Mouse (Mus musculus): ENCODE results near the gene Bdkrb1. TPM values are rescaled to one million over a fixed set of nuclear protein-coding genes. Genes with fewer than 3 reads are reported as not detected.

Gene Bdkrb1
- polyA plus RNA-seq, 1 experiment from 2014 or later, result 0.37 TPM

GRCm38 (mm10) chr12:105562056-105562820, 40.6 kb upstream of the Bdkrb1 start:
- no peak for DNase-seq (ENCODE audit: low spot score)
- no peak for ATAC-seq
- TF ChIP-seq EP300 (IDR thresholded peaks at IDR 0.05) (no peak), CTCF (IDR thresholded peaks at IDR 0.05) (no peak)
- no peaks in the 10 kb centered on the region for H3K4me1 ChIP-seq (ENCODE audit: insufficient read depth, low read depth, low read length)
- H3K9ac ChIP-seq (replicated peaks; ENCODE audit: low read depth), result no peak overlapping the region
- H3K4me2 ChIP-seq (replicated peaks; ENCODE audit: low read depth, low read length), result peak overlapping the region; percentile 50
- H3K27me3 ChIP-seq (replicated peaks; ENCODE audit: insufficient read depth, low read length), result peaks cover 17% of the 10 kb centered on the region; the same call in 1 of the 2 replicates
- H3K4me3 ChIP-seq (ENCODE audit: low read depth, low read length), result no peak overlapping the region
- no peaks in the 10 kb centered on the region for H3K9me3 ChIP-seq (ENCODE audit: low read length)
- no peak overlapping the region for H3K27ac ChIP-seq (ENCODE audit: low read length)
- no peaks in the 10 kb centered on the region for H3K36me3 ChIP-seq (ENCODE audit: insufficient read depth, low read length)
- 30% methylated on average over 8 of the region's 8 CpGs for WGBS

GRCm38 (mm10) chr12:105562936-105563680, 39.8 kb upstream of the Bdkrb1 start, which contains the start of gene Bdkrb2:
Bdkrb2 (plus strand) TSS chr12:105563226.
- TF ChIP-seq CTCF (IDR thresholded peaks at IDR 0.05) (no peak), EP300 (IDR thresholded peaks at IDR 0.05) (no peak)
- 7% methylated on average over 25 of the region's 25 CpGs for WGBS

DNA sequence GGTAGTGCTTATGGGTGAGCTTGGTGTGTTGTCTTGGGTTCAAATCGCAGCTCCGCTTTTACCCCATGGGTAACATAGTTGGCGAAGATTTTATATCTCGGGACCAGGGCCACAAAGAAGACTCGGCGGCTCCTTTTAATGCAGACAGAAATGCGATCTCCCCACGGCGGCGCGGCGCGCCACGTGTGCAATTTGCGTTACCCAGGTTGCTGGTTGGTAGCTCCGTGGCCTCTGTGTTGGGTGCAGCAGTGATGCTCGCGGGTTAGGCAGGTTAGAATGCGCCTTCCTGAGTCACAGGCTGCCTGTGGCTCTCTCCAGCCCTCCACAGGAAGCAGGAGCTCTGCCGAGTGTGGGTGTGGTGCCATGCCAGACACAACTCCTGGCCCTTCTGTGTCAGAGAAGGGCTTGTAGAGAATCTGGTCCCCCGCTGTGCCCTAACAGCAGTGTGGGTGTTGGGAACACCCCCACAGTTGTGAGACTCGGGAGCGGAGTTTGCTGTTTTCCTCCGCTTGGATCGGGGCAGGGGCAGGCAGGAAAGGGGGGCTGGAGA, 39.1 kb upstream of the Bdkrb1 start:
- peak overlapping the region; percentile 39; the same call in 1 of the 2 replicates for H3K9ac ChIP-seq (replicated peaks; ENCODE audit: low read depth)
- DNase-seq (ENCODE audit: low spot score) (peak; percentile 44), ATAC-seq (peak; percentile 50)
- H3K4me3 ChIP-seq (ENCODE audit: low read depth, low read length), result peak overlapping the region; percentile 33
- no peaks in the 10 kb centered on the region for H3K9me3 ChIP-seq (ENCODE audit: low read length)
- H3K36me3 ChIP-seq (ENCODE audit: insufficient read depth, low read length), result no peaks in the 10 kb centered on the region
- no peaks in the 10 kb centered on the region for H3K4me1 ChIP-seq (ENCODE audit: insufficient read depth, low read depth, low read length)
- peaks cover 17% of the 10 kb centered on the region; the same call in 1 of the 2 replicates for H3K27me3 ChIP-seq (replicated peaks; ENCODE audit: insufficient read depth, low read length)
- H3K27ac ChIP-seq (ENCODE audit: low read length), result no peak overlapping the region
- H3K4me2 ChIP-seq (replicated peaks; ENCODE audit: low read depth, low read length), result peak overlapping the region; percentile 50
- no peak for TF ChIP-seq EP300 (IDR thresholded peaks at IDR 0.05)
- TF ChIP-seq CTCF (IDR thresholded peaks at IDR 0.05), result 0 out of 2 replicates have a peak, but pooled peaks have one; percentile 6
- WGBS, result 13% methylated on average over 25 of the region's 25 CpGs

More at GRCm38 (mm10) chr12:105562936-105563680, 39.8 kb upstream of the Bdkrb1 start, which contains the start of gene Bdkrb2:
- no peak within 1 kb of the TSS for H3K27ac ChIP-seq (ENCODE audit: low read length)
- H3K4me3 ChIP-seq (ENCODE audit: low read depth, low read length), result peak within 1 kb of the TSS; percentile 33
- DNase-seq (ENCODE audit: low spot score) (peak; percentile 66), ATAC-seq (peak; percentile 70)
- H3K9ac ChIP-seq (replicated peaks; ENCODE audit: low read depth), result peak within 1 kb of the TSS; percentile 39; the same call in 1 of the 2 replicates
- no peaks in the 10 kb centered on the region for H3K9me3 ChIP-seq (ENCODE audit: low read length)
- no peaks in the 10 kb centered on the region for H3K4me1 ChIP-seq (ENCODE audit: insufficient read depth, low read depth, low read length)
- no peaks in the 10 kb centered on the region for H3K36me3 ChIP-seq (ENCODE audit: insufficient read depth, low read length)
- H3K27me3 ChIP-seq (replicated peaks; ENCODE audit: insufficient read depth, low read length), result peaks cover 17% of the 10 kb centered on the region; the same call in 1 of the 2 replicates
- H3K4me2 ChIP-seq (replicated peaks; ENCODE audit: low read depth, low read length), result peak within 1 kb of the TSS; percentile 50

DNA sequence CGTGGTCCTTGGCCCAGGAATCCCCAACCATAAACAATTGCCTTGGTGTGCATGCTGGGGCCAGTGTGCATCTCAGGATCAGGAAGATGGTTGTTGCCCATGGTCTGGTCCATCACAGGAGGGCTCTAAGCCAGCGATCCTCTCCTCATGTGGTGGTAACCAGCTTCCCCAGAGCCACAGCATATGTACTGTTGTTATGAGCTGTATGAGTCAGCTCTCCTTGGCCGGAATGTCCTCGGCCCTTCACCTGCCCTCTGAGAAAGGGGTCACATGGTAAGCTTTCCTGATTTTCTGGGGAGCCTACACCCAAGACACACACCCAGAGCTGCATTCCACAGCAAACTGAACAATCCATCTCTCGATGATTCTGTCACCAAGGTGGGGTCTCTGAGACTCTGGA, 37.7 kb upstream of the Bdkrb1 start:
- no peak overlapping the region for H3K9ac ChIP-seq (replicated peaks; ENCODE audit: low read depth)
- H3K36me3 ChIP-seq (ENCODE audit: insufficient read depth, low read length), result no peaks in the 10 kb centered on the region
- TF ChIP-seq CTCF (IDR thresholded peaks at IDR 0.05), result no peak
- TF ChIP-seq EP300 (IDR thresholded peaks at IDR 0.05), result peak; percentile 39; the same call in 1 of the 2 replicates
- H3K4me3 ChIP-seq (ENCODE audit: low read depth, low read length), result no peak overlapping the region
- H3K27ac ChIP-seq (ENCODE audit: low read length), result no peak overlapping the region
- no peaks in the 10 kb centered on the region for H3K9me3 ChIP-seq (ENCODE audit: low read length)
- 69% methylated on average over 5 of the region's 5 CpGs for WGBS
- peaks cover 17% of the 10 kb centered on the region; the same call in 1 of the 2 replicates for H3K27me3 ChIP-seq (replicated peaks; ENCODE audit: insufficient read depth, low read length)
- ATAC-seq (peak; percentile 72), DNase-seq (ENCODE audit: low spot score) (peak; percentile 44)
- H3K4me1 ChIP-seq (ENCODE audit: insufficient read depth, low read depth, low read length), result no peaks in the 10 kb centered on the region
- H3K4me2 ChIP-seq (replicated peaks; ENCODE audit: low read depth, low read length), result no peak overlapping the region

DNA sequence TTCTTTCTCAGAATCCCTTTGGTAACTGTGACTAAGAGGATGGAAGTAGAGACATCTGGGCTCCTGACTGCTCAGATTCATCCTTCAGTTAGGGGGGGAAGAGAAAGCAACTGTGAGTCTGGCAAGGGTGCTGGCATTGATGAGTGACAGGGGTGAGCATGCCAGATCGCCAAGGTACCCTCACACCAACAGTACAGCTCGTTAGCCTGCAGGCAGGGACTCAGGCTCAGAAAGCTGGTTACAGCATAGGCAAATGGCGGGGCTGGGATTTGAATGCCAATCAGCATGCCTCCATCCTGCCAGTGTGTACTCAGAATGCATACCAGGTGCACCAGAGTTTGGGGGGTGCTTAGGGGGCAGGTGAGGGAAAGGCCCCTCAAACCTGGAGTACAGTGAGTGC, 31.0 kb upstream of the Bdkrb1 start:
- Histone ChIP-seq H3K9ac (replicated peaks; ENCODE audit: low read depth) (no peak overlapping the region), H3K4me2 (replicated peaks; ENCODE audit: low read depth, low read length) (no peak overlapping the region), H3K4me3 (ENCODE audit: low read depth, low read length) (no peak overlapping the region), H3K4me1 (ENCODE audit: insufficient read depth, low read depth, low read length) (no peaks in the 10 kb centered on the region), H3K27me3 (replicated peaks; ENCODE audit: insufficient read depth, low read length) (no peaks in the 10 kb centered on the region), H3K9me3 (ENCODE audit: low read length) (no peaks in the 10 kb centered on the region), H3K27ac (ENCODE audit: low read length) (no peak overlapping the region), H3K36me3 (ENCODE audit: insufficient read depth, low read length) (no peaks in the 10 kb centered on the region)
- TF ChIP-seq CTCF (IDR thresholded peaks at IDR 0.05), result no peak
- no peak for TF ChIP-seq EP300 (IDR thresholded peaks at IDR 0.05)
- ATAC-seq, result no peak
- DNase-seq (ENCODE audit: low spot score), result no peak
- 84% methylated on average over 3 of the region's 3 CpGs for WGBS

DNA sequence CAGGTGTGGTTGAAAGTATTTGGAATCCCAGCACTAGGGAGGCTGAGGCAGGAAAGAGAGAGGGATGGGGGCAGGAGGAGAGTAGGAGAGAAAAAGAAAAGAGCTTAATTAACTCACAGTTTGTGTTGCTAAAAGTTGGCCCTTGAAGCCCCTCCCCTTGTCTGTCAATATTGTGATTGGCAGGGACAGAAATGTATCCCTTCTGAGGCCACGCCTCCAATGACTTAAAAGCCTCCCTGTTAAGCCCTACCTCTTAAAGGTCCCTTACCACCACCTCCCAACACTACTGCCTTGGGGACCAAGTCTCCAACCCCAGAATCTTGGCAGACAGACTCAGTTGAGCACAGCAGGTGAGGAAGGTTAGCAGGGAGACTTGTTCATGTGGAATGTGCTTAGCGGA, 30.3 kb upstream of the Bdkrb1 start:
- Histone ChIP-seq H3K4me2 (replicated peaks; ENCODE audit: low read depth, low read length) (no peak overlapping the region), H3K27ac (ENCODE audit: low read length) (no peak overlapping the region), H3K9ac (replicated peaks; ENCODE audit: low read depth) (no peak overlapping the region), H3K4me3 (ENCODE audit: low read depth, low read length) (no peak overlapping the region), H3K36me3 (ENCODE audit: insufficient read depth, low read length) (no peaks in the 10 kb centered on the region), H3K27me3 (replicated peaks; ENCODE audit: insufficient read depth, low read length) (no peaks in the 10 kb centered on the region), H3K9me3 (ENCODE audit: low read length) (no peaks in the 10 kb centered on the region), H3K4me1 (ENCODE audit: insufficient read depth, low read depth, low read length) (no peaks in the 10 kb centered on the region)
- no peak for TF ChIP-seq EP300 (IDR thresholded peaks at IDR 0.05)
- no peak for TF ChIP-seq CTCF (IDR thresholded peaks at IDR 0.05)
- WGBS, result 82% methylated on average over 2 of the region's 2 CpGs
- no peak for ATAC-seq
- DNase-seq (ENCODE audit: low spot score), result no peak

All from lung, postnatal 0 days (tissue).